Mouse (Mus musculus) brain, embryonic 14.5 days (tissue): ENCODE measurements around the gene Spata4.

Experiments used
- CTCF ChIP-seq: fragments of 200-500 bp; IDR thresholded peaks from 2 replicates; pipeline ENCODE4 v1.5.1; 2012; ENCODE audit warnings: inconsistent platforms, mild to moderate bottlenecking, moderate library complexity, borderline replicate concordance; ENCODE audit not compliant: insufficient read depth, insufficient read length; ENCODE audit errors: extremely low read depth
- POLR2A ChIP-seq: fragments of 200-500 bp; IDR thresholded peaks from 2 replicates; pipeline ENCODE4 v1.6.1; 2012; ENCODE audit warnings: mild to moderate bottlenecking, inconsistent platforms, borderline replicate concordance; ENCODE audit not compliant: poor library complexity, insufficient read depth, insufficient read length, severe bottlenecking; ENCODE audit errors: extremely low read depth

- TF ChIP-seq POLR2A (no peak), CTCF (no peak)
Measured at GRCm38 (mm10) chr8:54565603-54566260, 34.8 kb upstream of the Spata4 start.
